Mouse (Mus musculus): ENCODE data around the gene Csnk2a2.

The Csnk2a2 gene

GRCm38 (mm10) chr8:95487800-95488697, 1.8 kb downstream of the Csnk2a2 start:
- peak in 1 of 2 experiments; percentile 23 for DNase-seq (ENCODE audit: low spot score in 2 of 2)

- DNase-seq (ENCODE audit: low spot score in 2 of 2) = no peak
These were observed 19.8 kb downstream of the Csnk2a2 start for GRCm38 (mm10) chr8:95470008-95470407.

- no peak for DNase-seq (ENCODE audit: low spot score in 2 of 2)
These were observed 20.8 kb downstream of the Csnk2a2 start for GRCm38 (mm10) chr8:95468995-95469394.

- DNase-seq (ENCODE audit: low spot score in 2 of 2) = no peak
These were observed 23.3 kb downstream of the Csnk2a2 start for GRCm38 (mm10) chr8:95466543-95466942.

- DNase-seq (ENCODE audit: low spot score in 2 of 2) = no peak
These were observed 37.3 kb downstream of the Csnk2a2 start for GRCm38 (mm10) chr8:95452518-95452917.

- DNase-seq (ENCODE audit: low spot score in 2 of 2) = no peak
These were observed 39.6 kb downstream of the Csnk2a2 start for GRCm38 (mm10) chr8:95450271-95450670.

GRCm38 (mm10) chr8:95447661-95448060, 42.2 kb downstream of the Csnk2a2 start:
- no peak for DNase-seq (ENCODE audit: low spot score in 2 of 2)

GRCm38 (mm10) chr8:95445042-95445441, 44.8 kb downstream of the Csnk2a2 start:
- no peak for DNase-seq (ENCODE audit: low spot score in 2 of 2)

- DNase-seq (ENCODE audit: low spot score in 2 of 2) = no peak
These were observed 48.3 kb downstream of the Csnk2a2 start for GRCm38 (mm10) chr8:95441491-95442039.

- DNase-seq (ENCODE audit: low spot score in 2 of 2) = no peak
These were observed 49.6 kb downstream of the Csnk2a2 start for GRCm38 (mm10) chr8:95440168-95440709.

- no peak for DNase-seq (ENCODE audit: low spot score in 2 of 2)
These were observed 50.4 kb downstream of the Csnk2a2 start for GRCm38 (mm10) chr8:95439421-95439820.

GRCm38 (mm10) chr8:95437341-95437992, 52.4 kb downstream of the Csnk2a2 start:
- DNase-seq (ENCODE audit: low spot score in 2 of 2) = no peak

- no peak for DNase-seq (ENCODE audit: low spot score in 2 of 2)
These were observed 53.9 kb downstream of the Csnk2a2 start for GRCm38 (mm10) chr8:95435930-95436329.

GRCm38 (mm10) chr8:95435471-95435870, 54.4 kb downstream of the Csnk2a2 start:
- no peak for DNase-seq (ENCODE audit: low spot score in 2 of 2)

GRCm38 (mm10) chr8:95434686-95435439, 55.0 kb downstream of the Csnk2a2 start, which contains the start of gene Cfap20:
Cfap20 (minus strand) TSS chr8:95434869.
- peak; percentile 98 to 100 for DNase-seq (ENCODE audit: low spot score in 2 of 2)

- no peak for DNase-seq (ENCODE audit: low spot score in 2 of 2)
These were observed 55.6 kb downstream of the Csnk2a2 start for GRCm38 (mm10) chr8:95434233-95434632.

GRCm38 (mm10) chr8:95433124-95433523, 56.7 kb downstream of the Csnk2a2 start:
- no peak for DNase-seq (ENCODE audit: low spot score in 2 of 2)

- no peak for DNase-seq (ENCODE audit: low spot score in 2 of 2)
These were observed 57.4 kb downstream of the Csnk2a2 start for GRCm38 (mm10) chr8:95432471-95432870.

- DNase-seq (ENCODE audit: low spot score in 2 of 2) = no peak
These were observed 59.9 kb downstream of the Csnk2a2 start for GRCm38 (mm10) chr8:95429945-95430344.

- peak; percentile 40 to 44 for DNase-seq (ENCODE audit: low spot score in 2 of 2)
These were observed 62.0 kb downstream of the Csnk2a2 start for GRCm38 (mm10) chr8:95427594-95428535.
